Mouse (Mus musculus) kidney, adult 2 months (tissue): ENCODE measurements around the gene Ppp3ca.

ENCODE experiments used
- CTCF ChIP-seq: fragments of 200-500 bp; conservative IDR thresholded peaks from 2 replicates; pipeline ENCODE4 v1.5.1; 2011; ENCODE audit warnings: low read depth, mild to moderate bottlenecking, control low read depth, low read length, moderate library complexity, mixed read lengths; ENCODE audit not compliant: insufficient read depth, insufficient read length
- POLR2A ChIP-seq: fragments of 200-500 bp; IDR thresholded peaks from one replicate; pipeline ENCODE4 v1.6.1; 2011; ENCODE audit warnings: low read depth, low read length, control low read depth

- TF ChIP-seq POLR2A (no peak), CTCF (no peak)
Measured at GRCm38 (mm10) chr3:136791404-136791803, 121.5 kb downstream of the Ppp3ca start.
